Comparison of ENCODE assay signal across 28 mouse cellular contexts in genomic region chr2:135930696-135931095, GRCm38 (mm10).
"Had no signal": no experiment of that assay in that cellular context is flagged by ENCODE, and none has a peak within 500 bp of the region (broad histone marks: within the 10 kb centered on the region; RNA-seq: fewer than 3 reads in every experiment).

No protein-coding gene starts in this region.

- H3K4me3 ChIP-seq: embryonic facial prominence, embryonic 10.5 days; embryonic facial prominence, embryonic 12.5 days; embryonic facial prominence, embryonic 13.5 days; embryonic facial prominence, embryonic 15.5 days; erythroblast, embryonic 14.5 days; forebrain, embryonic 10.5 days; forebrain, embryonic 12.5 days; forebrain, embryonic 13.5 days; forebrain, embryonic 15.5 days; gastrocnemius, adult 2 months; heart, adult 2 months had no signal

- H3K9me3 ChIP-seq: embryonic facial prominence, embryonic 10.5 days; embryonic facial prominence, embryonic 12.5 days; embryonic facial prominence, embryonic 13.5 days; embryonic facial prominence, embryonic 15.5 days; forebrain, embryonic 10.5 days; forebrain, embryonic 12.5 days; forebrain, embryonic 13.5 days; forebrain, embryonic 15.5 days had no signal

- ATAC-seq: forebrain, embryonic 13.5 days; forebrain, embryonic 15.5 days; forebrain, embryonic 16.5 days; forebrain, postnatal 0 days had no signal

- H3K4me2 ChIP-seq: embryonic facial prominence, embryonic 12.5 days; embryonic facial prominence, embryonic 13.5 days; embryonic facial prominence, embryonic 15.5 days; forebrain, embryonic 12.5 days; forebrain, embryonic 13.5 days; forebrain, embryonic 15.5 days had no signal

- H3K36me3 ChIP-seq: embryonic facial prominence, embryonic 10.5 days; embryonic facial prominence, embryonic 12.5 days; embryonic facial prominence, embryonic 13.5 days; embryonic facial prominence, embryonic 15.5 days; forebrain, embryonic 15.5 days had no signal

- H3K9ac ChIP-seq: embryonic facial prominence, embryonic 12.5 days; embryonic facial prominence, embryonic 13.5 days; embryonic facial prominence, embryonic 15.5 days; forebrain, embryonic 12.5 days; forebrain, embryonic 13.5 days; forebrain, embryonic 15.5 days; forebrain, postnatal 0 days had no signal

- H3K4me1 ChIP-seq: embryonic facial prominence, embryonic 13.5 days had no signal

- H3K27me3 ChIP-seq: embryonic facial prominence, embryonic 12.5 days; embryonic facial prominence, embryonic 13.5 days; embryonic facial prominence, embryonic 15.5 days; forebrain, embryonic 12.5 days; forebrain, embryonic 13.5 days; forebrain, embryonic 15.5 days had no signal

- DNase-seq: cerebellum, adult 18-20 months; cerebellum, adult 2 months; cerebellum, adult 8-10 months; cerebellum, adult 9-10 months; cerebellum, adult 9-11 months; cerebellum, postnatal 10 days; cerebellum, postnatal 14 days; cerebellum, postnatal 25 days; cerebellum, postnatal 36 days; embryo, embryonic 11 days; forebrain, postnatal 0 days; gastrocnemius, adult 2 months; gastrocnemius, postnatal 10 days; gastrocnemius, postnatal 14 days; gastrocnemius, postnatal 25 days; gastrocnemius, postnatal 36 days; heart, adult 18-20 months; heart, adult 2 months had no signal

- H3K27ac ChIP-seq: embryonic facial prominence, embryonic 10.5 days; embryonic facial prominence, embryonic 12.5 days; embryonic facial prominence, embryonic 13.5 days; embryonic facial prominence, embryonic 15.5 days; forebrain, embryonic 10.5 days; forebrain, embryonic 12.5 days; forebrain, embryonic 13.5 days; forebrain, embryonic 15.5 days; gastrocnemius, adult 2 months; heart, adult 2 months had no signal
